Mouse (Mus musculus) c-Kit-positive CD71-negative TER-119-negative erythroid progenitor cells, embryonic 14.5 days (primary cell): ENCODE measurements at regions not wholly inside any gene's neighbourhood (a gene's known extent, or its start where the extent isn't known, plus 50 kb on each side); places are given as distances from the start of the nearest gene placed in this dataset.

Experiments used
- DNase-seq: peaks from one replicate; pipeline ENCODE4 v3.0.0-alpha.2; 2013; ENCODE audit warnings: low read depth

GRCm38 (mm10) chr13:26080302-26080701 is 689.7 kb downstream of the Hdgfl1 start:
- DNase-seq = no peak

- DNase-seq = no peak
Observed at GRCm38 (mm10) chr13:26079362-26079761, 690.6 kb downstream of the Hdgfl1 start.

DNA sequence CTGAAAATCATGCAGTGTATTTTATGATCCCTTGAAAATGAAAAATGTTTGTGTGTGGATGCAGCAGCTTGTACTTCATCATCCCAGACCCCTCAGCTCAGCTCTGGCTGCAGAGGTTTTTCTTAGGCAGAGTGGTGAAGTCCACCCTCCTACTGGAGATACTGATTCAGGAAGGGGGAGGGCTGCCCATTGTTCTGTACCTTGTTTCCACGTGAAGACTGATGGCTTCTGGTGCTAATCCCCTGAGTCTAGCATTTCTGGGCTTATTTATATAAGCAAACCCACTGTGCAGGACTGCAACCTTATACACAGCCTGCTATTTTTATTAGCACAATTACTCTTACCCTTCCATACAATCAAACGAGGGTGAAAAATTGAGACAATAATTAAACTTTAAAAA is 708.6 kb downstream of the Hdgfl1 start:
- no peak for DNase-seq

- DNase-seq = no peak
Observed at GRCm38 (mm10) chr13:26037699-26038098, 732.3 kb downstream of the Hdgfl1 start.

DNA sequence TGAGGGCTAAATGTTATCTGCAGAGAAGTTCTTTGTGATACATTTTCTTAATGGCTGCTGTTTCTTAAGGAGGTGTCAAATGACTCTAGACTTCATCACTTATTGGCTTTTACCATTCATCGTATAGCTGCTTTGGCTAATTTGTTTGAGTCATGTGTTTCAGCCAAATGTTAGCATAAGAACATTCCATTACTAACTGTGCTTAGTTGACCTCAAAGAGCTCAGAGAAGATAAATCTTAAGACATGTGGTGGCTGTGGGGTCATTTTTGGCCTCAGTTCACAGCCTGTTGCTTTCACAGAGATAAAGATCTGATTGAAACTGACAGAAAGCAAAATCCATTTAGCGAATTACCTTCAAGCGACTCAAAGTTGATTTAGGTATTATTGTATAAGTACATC is 743.6 kb downstream of the Hdgfl1 start:
- DNase-seq = no peak

DNA sequence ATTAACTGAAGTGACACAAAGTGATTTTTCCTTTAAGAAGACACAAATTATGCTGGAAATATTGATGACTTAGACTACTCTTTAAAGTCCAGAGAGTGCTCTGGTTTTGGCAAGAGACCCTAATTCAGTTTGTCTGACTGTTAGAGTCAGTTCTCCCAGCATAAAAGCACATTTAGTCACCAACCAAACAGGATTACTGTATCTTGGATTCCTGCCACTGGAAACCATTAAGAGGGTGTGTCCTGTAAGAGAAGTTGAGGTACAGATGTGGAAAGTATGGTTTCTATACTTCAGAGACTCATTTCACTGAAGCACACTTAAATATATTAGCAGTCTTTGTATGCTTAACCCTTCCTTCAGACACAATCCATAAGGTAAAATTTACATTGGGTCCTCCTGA is 745.3 kb downstream of the Hdgfl1 start:
- no peak for DNase-seq

DNA sequence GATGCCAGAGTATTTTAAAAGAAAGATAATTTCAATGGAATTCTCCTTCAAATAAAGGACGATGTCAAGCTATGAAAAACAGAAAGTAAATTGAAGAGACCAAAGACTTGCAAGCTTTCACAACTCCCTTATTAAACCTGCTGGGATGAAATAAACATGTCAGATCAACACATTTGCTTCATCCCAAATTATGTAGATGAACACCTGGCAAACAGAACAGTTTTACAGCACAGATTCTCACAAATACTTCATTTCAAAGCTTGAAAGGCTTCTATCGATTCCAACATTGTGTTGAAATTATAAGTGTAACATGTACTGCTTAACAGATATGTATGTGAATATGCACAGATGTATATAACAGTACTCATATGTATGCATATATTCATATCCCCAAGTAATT is 749.5 kb downstream of the Hdgfl1 start:
- DNase-seq = no peak

DNA sequence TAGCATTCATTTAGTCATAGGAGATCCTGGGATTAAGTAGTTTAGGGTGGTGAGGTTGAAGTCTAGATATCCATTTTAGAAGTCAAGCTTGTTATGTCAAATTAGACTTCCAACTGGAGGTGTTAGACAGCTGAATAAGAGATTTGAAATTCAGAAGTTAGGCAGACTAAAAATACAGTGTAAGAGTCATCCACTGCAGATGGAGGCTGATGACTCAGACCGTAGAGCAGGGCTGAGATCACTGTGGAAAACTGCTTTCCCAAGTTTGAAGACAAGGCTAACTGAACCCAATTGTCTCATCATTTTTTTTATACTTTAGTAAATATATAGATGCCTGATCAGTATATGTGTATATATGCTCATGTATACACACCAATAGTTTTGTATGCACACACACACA is 738.8 kb upstream of the Nrsn1 start:
- DNase-seq = no peak

DNA sequence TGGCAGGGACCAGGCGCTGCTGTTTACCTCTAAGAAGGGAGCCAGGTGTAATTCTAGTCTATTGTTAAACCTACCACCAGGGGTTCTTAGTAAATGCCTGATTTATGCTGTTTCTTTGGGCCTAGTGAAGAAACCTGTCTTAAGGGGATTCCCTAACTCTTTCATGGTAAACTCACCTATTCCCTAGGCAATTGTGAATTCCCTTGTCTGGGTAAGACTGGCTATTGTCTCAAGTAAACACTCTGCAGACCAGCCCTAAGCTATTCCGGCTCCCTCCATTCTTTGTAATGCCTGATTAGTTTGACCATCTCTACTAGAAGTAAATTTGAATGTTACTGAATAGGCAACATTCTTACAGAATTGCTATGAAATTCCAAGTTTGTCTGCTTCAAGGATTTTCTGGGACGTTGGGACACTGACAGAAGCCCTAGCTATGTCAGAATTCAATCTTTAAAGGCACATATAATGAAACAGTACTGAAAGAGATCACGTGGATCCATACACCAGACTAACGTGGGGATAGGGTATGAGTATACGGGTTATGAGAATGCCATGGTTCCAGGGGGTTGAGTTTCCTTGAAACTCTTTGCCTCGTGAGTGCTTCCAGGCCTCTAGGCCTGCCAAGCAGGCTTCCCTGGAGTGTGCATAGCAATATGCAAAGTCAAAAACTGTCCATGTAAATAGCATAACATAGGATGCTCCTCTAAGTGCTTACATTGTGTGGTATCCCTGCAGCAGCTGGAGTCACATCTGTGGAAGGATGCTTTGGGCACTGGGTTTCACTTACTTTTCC is 734.7 kb upstream of the Nrsn1 start:
- DNase-seq = no peak

GRCm38 (mm10) chr13:25993526-25993925 is 723.2 kb upstream of the Nrsn1 start:
- DNase-seq = no peak

- DNase-seq = no peak
Observed at GRCm38 (mm10) chr13:25989067-25989756, 718.9 kb upstream of the Nrsn1 start.

DNA sequence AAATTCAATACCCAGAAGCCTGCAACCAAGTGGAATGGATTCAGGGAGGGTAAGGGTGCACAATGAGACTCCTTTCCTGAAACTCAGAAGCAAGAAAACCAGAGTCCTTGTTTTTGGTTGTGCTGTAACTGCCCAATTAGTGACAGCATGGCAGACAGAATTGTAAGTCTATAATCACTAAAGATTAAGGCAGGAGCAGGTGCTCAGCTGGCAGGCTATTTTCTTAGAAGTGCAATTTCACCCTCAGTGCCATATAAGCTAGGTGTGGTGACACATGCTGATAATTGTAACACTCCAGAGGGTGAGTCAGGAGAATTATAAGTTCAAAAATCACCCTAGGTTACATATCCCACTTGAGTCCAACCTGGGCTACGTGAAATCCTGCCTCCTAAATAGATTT is 714.2 kb upstream of the Nrsn1 start:
- no peak for DNase-seq

- DNase-seq = no peak
Observed at GRCm38 (mm10) chr13:25983659-25984058, 713.4 kb upstream of the Nrsn1 start.

- no peak for DNase-seq
Observed at GRCm38 (mm10) chr13:25978648-25979047, 708.3 kb upstream of the Nrsn1 start.

DNA sequence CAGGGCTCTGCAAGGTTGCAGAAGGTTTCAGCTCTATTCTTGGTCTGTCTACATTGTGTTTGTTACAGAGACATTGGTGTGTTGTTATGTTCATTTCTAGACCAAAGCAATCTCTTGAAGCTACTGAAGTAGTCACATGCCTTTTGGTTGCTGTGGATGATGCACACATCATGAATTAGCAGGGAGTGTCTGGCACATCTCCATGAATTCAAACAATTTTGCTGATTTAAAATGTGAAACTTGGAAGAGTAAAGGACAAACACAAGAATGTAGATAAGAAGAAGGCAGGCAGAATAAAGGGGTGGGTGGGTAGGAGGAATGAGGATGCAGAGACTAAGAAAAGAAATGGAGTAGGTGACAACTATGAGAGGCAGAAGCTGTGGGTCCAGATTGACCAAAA is 688.3 kb upstream of the Nrsn1 start:
- DNase-seq = no peak

DNA sequence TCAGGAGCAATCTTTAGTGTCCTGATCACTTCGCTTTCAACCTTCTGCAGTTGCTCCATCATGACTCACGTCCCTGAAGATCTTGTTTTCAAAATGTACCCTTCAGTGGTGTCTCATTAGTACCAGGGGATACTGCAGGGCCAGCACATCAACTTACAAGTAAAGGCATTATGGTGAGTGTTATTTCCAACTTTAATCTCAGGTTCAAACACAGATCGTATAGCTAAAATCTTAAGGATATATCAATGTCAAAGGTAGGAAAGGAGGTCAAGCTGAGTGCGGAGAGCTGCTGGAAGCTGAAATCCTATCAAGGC is 687.8 kb upstream of the Nrsn1 start:
- DNase-seq = no peak

- DNase-seq = no peak
Observed at GRCm38 (mm10) chr13:25957451-25958152, 687.3 kb upstream of the Nrsn1 start.

GRCm38 (mm10) chr13:25937631-25938030 is 667.3 kb upstream of the Nrsn1 start:
- DNase-seq = no peak

- DNase-seq = no peak
Observed at GRCm38 (mm10) chr13:25933783-25934182, 663.5 kb upstream of the Nrsn1 start.

DNA sequence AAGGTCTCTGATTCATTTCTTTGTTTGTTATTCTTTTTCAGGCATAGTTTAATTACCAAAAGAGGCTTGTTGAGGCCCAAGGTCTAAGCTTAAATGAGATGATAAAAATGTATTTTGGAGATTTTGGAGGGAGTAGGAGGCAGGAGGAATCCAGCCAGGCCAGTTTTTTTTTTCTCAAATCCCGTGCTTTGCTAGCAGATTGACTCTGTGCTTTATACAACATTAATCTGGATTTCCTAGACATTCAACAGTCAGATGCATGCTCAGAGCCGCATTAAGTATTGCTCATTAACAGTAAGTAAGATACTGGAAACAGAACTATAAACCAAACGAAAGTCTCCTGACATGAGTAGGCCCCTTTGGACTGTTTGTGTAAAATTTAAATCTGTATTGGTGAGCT is 662.9 kb upstream of the Nrsn1 start:
- DNase-seq = no peak

GRCm38 (mm10) chr13:25932810-25933209 is 662.5 kb upstream of the Nrsn1 start:
- DNase-seq = peak; percentile 3

GRCm38 (mm10) chr13:25932365-25932764 is 662.1 kb upstream of the Nrsn1 start:
- no peak for DNase-seq

- DNase-seq = no peak
Observed at GRCm38 (mm10) chr13:25925685-25926084, 655.4 kb upstream of the Nrsn1 start.
